Mouse (Mus musculus): ENCODE results near the gene Mmp24.

Mmp24 gene

DNA sequence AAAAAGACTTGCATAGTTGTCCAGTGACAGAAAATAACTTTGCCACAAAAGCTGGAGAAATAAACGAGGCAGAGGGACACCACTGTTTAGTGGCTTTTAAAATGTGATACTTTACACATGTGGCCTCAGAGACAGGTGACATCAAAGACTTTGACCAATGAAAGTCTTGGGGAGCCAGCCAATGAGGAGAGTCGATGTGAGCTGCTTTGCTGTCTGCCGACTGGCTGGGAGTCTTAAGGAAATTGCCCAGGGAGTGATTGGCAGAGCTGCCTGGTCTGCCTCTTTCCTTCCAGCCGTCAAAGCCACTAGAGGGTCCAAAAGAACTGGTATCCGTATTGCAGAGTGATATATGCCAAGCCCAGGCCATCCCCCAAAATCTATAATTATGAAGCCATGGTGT lies 39.7 kb downstream of the Mmp24 start:
- in situ Hi-C loops (cut with MboI, MseI) = no loop called here

DNA sequence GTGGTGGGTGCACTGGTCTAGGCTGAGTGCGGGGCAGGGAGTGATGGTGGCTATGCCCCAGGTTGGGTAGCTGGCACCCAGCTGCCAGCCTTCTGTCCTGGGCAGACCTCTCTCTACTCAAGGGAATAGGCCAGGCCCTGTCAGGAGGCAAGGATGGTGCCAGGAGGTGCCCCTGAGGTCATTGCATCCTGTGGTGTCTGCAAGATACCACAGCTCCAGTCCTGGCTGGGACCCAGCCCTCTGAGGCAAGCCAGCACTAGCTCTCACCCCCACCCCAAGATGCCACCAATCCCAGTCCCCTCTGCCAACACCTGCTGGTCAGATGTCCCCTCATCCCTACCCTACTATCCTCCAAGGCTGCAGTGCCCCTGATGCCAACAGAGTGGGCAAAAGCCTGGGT lies 41.0 kb downstream of the Mmp24 start:
- in situ Hi-C loops (cut with MboI, MseI) = no loop called here

DNA sequence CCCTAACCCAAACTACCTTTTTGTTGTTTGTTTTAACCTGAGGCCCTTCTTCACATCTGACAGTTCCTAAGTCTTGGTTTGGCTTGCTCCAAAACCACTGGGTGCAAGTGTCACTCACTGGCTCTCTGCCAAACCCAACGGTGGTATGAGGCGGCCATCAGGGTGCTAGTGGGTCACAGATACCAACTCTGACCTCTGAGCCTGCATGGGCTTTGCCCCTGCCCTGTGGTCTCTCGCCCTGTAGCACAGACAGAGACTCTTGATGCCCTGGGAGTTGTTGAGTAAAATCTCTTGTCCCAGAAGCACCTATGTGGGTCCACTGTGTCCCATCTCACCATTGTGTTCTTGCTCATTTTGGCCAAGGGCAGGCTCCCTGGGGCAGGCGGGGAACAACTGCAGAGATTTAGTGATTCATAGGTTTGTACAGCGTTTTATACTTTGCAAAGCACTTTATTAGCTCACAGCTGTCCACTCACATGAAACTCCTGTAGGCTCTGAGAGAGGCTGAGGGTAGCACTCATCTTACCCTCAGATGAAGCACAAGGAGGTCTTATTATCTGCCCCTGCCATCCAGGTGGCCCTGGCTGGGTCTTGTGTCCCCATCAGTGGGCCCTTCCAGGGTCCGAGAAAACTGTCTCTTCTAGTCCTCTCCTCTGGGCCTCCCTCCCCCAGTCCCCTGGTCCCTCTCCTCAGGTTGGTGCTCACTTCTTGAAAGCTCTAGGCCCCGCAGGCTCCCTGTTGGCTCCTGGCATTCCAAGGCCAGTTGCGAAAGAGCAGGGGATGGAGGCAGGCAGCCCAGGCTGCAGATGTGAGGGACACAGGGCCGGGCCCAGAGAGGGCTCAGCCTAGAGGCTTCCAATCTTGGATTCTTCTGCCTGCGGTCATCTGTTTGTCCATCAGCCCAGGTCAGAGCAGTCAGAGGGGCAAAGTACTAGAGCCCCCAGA lies 42.4 kb downstream of the Mmp24 start:
- in situ Hi-C loops (cut with MboI, MseI) = no loop called here

DNA sequence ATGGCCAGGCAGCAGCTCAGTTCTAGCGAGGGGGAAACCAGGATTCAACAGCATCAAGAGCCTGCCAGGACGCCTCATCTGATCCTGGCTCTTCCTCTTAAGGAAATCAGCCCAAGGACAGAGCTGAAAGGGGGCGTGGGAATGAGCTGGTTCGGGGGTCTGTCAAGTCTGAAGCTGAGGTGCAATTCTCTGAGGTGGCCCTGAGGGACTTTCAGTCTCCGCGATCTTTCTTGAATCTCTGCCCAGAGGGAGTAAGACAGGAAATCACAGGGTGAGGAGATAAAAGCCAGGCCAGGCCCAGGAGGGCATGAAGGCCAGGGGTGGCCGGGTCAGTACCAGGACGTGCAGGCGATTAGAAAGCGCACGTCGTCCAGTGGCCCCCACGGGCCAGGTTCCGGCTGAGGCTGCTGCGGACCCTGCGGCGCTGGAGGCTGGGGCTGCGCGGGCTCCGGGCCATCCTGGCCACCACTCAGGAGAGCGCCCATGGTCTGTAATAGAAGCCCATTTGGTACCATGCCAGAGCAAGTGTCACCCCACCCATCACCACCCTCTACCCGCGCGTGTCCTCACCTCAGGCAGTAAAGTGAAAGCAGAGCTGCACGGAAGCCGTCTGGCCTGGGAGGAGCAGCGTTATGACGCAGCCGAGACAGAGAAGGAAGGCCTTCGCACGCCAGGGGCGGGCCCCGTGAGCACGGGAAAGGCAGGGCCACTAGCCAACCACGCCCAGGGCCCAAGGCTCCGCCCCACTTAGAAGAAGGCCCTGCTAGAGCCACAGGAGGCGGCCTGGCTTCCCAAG lies 43.7 kb downstream of the Mmp24 start:
- in situ Hi-C loops (cut with MboI, MseI) = no loop called here

DNA sequence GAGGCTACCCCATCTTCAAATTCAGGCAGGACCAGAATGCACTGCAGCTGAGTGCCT lies 44.1 kb downstream of the Mmp24 start, which contains the start of gene BC029722:
BC029722 (minus strand) TSS at position 35 of the 57 bp plus-strand sequence.
- in situ Hi-C loops (cut with MboI, MseI) = no loop called here

DNA sequence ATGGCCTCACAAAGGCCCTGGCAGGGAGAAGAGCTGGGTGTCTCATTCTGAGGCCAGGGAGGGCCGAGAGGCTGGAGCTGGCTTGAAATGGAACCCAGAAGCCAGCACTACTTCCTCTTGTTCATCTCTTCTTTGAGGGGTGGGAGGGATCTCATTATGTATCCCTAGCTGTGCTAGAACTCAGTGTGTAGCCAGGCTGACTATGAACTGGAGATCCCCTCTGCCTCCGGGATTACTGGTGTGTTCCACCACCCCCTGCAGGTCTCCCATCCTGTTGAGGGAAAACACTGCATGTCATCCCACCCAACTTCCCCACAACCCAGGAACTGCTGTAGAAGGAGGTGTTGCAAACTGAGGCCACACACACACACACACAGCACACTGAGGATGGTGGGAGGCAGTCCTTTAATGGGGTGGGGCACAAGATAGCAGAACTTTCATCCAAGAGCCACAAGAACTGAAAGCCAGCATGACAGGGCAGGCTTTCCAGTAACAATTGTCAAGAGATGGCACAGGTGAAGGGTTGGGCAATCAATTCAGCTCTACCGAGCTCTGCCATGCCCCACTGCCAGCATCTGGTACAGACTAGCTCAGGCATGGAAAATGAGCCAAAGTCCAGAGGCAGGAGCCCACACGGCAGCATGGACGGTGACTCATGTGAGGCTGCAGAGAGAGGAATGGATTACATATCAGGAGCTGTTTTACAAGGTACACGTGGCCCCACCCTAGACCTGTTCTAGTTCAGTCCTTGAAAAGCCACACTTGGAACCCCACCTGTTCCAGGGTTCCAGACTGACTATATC lies 44.5 kb downstream of the Mmp24 start:
- in situ Hi-C loops (cut with MboI, MseI) = no loop called here

DNA sequence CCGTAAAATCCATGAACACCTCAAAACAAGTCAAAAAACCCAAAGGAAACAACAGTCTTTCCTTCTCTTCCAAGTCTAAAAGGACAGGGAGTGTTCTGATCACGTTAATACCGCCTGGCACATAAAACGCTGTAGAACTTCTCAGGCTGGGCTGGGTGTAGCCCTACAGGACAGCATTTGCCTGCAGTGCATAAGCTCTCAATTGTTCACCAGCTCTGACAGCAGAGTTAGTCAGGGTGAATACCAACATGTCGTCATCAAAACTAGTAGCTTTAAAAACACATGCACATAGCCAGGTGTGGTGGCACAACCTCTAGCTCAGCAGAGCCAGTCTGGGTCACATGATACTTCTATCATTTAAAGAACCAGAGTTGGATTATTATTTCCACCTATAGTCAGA lies 45.6 kb downstream of the Mmp24 start:
- in situ Hi-C loops (cut with MboI, MseI) = no loop called here

DNA sequence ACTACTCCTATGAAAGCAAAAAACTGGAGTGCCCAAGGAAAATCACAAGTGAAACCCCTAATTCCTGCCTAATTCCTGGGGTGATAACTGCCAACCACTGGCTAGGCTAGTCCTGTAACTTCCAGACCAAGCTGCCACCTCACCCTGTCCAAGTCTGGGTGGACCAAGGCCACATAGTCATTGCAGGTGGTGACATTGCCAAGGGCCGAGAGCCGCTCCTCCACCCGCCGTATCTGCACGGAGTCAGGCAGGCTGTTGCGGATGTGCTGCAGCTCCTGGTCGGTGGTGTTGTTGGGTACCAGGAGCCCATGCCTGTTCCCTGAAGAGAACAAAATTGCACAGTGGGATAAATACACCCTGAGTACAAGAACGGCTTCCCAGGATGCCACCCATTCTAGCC lies 48.6 kb downstream of the Mmp24 start:
- in situ Hi-C loops (cut with MboI, MseI) = no loop called here

DNA sequence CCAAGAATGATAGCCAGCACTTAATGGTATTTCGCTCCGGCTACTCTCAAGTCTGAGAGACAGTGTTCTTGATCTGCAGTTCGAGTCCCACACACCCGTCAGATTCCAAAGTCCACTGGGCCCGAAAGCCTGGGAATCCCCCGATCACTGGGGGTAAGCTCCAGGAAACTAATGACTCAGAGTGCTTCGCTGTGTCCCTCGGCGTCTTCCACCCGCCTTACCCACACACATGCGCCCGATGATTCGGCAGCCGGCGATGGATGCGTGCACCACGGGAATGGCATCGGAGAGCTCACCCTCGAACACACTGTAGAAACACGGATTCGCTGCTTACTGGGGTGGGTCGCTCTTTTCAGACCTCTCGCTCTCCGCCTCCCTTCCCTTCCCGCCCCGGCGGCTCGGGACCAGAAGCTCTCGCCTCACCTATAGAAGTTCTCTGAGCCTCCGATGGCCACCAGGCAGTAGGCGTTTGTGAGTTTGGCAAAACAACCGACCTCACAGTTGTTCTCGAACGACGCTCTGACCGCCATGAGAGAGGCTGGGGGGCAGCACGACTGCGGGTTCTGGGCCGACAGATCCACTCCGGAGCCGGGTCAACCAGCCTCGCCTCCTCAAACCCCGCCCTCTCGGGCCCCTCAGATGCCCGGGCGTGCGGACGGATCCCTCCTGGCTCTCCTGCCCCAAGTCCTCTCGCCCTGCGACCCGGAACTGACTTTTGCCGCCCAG lies 50.9 kb downstream of the Mmp24 start:
- in situ Hi-C loops (cut with MboI, MseI) = no loop called here

DNA sequence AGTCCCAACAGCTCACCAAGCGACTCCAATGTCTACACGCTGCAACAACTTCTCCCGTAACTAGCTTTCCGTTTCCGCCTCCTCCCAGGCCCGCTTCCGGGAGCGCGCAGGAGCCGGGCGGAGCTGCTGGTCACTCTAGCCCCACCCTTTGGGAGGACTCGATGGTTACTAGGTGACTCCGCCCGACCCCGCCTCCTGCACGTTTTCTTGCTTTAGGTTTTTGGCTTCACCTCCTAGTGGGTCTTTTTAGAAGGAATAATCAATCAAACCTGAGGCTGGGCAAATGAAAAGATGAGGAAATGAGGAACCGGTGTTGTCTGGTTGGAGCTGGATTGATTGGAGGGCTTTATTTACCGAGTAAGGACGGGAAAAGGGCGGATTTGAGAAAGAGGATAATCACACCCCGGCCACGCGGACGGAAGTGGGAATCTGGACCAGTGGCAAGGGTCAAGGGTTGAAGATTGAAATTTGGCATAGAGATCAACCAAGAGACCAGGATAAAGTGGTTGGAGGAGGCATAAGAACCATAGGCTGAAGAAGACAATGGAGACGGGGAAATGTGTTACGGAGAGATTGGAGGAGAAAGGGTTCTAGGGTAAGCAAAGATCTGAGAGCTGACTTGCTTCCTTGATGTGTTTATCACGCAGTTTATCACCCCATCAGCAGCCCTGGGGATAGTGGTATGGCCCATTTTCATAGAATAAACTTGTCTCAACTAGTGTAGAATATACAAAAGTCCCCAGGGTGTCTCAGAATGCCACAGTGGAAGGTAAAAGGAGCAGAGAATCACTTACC lies 51.7 kb downstream of the Mmp24 start, which contains the start of gene Eif6:
Eif6 (minus strand) TSS at position 296 of the 795 bp plus-strand sequence.
- in situ Hi-C loops (cut with MboI, MseI) = no loop called here

DNA sequence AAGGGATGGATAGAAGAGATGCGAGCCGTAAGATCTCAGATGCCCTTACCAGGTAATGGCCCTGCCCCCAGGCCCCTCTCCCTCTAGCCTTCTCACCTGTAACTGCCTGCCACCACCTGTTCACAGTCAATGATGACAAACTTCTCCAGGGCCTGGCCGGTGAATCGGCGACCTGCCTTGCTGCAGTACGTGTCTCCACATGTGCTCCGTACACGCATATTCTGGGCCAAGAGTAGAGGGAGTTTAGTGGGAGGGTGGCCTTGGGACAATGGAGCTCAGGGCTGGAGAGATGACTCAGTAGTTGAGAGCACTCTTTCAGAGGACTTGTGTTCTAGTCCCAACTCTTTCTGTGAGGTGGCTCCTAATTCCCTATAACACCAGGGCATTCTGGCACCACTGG lies 55.7 kb downstream of the Mmp24 start:
- in situ Hi-C loops (cut with MboI, MseI) = loop anchor here (5.0 kb wide), 1 partner anchor 111 kb away; the partner anchor contains the start of gene Gm15557

DNA sequence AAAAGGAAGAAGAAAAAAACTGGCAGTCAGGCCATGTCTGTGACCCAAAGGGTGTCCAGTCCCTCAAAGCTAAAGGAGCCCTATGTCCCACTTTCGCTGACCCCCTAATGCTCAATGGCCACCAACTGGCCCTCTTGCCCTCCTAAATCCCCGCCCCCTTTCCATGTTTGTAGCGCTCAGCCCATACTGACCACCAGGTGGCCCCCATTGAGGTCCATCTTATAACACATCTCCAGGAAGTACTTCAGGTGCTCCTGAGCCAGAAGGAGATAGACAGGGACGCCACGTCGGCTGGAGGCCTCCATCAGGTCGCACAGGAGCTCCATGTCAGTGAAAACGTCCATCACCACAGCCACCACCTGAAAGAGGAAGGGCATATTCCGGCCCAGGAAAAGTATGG lies 56.2 kb downstream of the Mmp24 start:
- in situ Hi-C loops (cut with MboI, MseI) = loop anchor here (5.0 kb wide), 1 partner anchor 111 kb away; the partner anchor contains the start of gene Gm15557

DNA sequence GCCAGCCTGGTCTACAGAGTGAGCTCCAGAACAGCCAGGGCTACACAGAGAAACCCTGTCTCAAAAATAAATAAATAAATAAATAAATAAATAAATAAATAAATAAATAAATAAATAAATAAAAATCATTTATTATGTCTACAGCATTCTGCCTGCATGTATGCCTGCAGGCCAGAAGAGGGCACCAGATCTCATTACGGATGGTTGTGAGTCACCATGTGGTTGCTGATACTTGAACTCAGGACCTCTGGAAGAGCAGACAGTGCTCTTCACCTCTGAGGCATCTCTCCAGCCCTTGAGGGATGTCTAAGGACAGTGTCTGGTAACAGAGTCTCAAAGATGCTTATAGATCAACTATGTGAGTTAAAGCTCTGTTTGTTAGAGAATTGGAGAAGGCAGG lies 56.9 kb downstream of the Mmp24 start:
- in situ Hi-C loops (cut with MboI, MseI) = loop anchor here (5.0 kb wide), 1 partner anchor 110 kb away; the partner anchor contains the start of gene Gm15557

DNA sequence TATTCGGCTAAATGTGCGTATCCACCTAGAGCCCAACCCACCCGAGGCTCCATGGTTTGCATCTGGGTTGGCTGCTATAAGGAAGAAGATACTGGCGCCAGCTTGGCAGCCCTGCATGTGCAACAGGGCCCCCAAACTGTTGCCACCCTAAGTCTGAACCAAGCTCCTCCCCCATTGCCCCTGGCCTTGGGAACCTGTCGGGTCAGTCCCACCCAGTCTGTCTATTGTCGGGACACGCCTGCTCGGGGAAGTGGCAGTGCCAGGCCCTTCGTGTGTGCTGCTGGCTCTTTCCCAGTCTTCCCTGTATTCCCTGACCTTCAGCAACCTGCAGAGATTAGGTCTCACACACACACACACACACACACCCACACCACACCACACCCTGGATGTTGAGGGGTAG lies 59.6 kb downstream of the Mmp24 start, which contains the start of gene Fam83c:
Fam83c (minus strand) TSS at position 123 of the 400 bp plus-strand sequence.
- in situ Hi-C loops (cut with MboI, MseI) = loop anchor here (5.0 kb wide), 1 partner anchor 108 kb away; the partner anchor contains the start of gene Gm15557

DNA sequence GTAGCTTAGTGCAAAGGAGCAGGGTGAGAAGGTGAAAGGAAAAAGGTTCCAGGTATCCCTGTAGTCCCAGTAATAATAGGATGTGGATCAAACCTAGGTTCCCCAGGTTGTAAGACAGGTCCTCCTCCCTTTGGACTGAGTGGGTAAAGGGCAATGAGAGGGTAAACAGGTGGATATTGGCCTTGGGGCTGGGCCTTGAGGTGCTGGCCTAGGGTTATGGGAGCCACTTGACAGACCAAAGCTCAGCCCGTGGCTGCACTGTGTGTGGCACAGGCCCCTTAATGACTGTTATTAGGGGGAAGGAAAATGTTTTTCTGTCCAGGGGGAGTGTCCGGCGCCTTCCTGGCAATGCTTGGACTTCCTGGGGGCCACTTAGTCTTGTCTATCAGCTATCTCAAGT lies 62.8 kb downstream of the Mmp24 start:
- in situ Hi-C loops (cut with MboI, MseI) = no loop called here

DNA sequence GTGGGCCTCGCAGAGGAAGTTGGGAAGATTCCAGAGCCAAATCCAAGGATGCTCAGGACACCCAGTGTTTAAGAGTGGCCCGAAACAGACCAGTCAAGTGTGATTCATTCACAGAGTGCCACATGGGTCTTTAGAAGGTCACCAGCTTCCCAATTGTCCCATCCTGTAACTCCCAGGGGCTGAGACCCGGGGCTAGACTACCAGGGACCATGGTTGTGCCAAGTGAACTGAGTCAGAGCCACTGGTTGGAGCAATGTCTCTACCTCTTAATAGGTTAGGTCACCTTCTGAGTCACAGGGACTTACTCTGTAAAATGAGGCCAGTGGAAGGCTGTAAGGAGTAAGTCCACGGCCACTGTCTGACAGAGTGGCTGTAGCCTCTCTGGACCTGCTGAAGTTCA lies 63.8 kb downstream of the Mmp24 start:
- in situ Hi-C loops (cut with MboI, MseI) = no loop called here

DNA sequence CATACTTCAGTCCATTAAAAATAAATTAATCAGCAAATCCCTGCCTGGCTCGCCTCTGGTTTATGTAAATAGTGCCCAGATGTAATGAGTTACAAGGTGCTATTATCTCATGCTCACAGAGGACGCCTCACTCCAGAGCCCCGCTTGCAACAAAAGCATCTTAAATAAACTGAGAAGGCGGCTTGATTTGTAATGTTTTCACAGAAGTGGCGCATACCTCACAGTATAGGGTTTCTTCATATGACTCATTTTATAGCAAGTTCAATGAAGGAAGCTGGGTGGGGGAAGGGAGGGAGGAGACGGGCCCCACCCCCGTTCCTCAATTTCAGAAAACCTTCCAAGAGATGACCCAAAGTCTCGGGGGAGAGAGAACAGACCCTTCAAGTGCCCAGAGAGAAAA lies 71.8 kb downstream of the Mmp24 start:
- in situ Hi-C loops (cut with MboI, MseI) = no loop called here

DNA sequence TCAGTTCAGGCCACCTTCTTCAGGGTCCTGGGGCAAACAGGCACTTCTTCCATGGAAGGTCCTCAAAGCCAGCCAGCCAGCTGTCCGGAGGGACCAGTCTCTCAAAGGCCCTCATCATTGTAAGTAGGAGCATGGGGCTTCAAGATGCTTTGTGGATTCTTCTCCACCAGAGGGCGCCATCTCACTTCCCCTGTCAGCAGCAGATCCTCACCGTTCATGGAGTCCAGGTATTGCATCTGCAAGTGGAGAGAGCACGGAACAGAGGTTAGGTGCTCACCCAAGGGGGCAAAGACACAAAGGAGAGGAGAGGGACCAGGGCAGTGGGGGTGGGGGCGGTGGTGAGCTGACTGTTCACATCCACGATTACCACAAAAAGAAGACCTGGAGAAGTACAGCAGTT lies 73.1 kb downstream of the Mmp24 start:
- in situ Hi-C loops (cut with MboI, MseI) = no loop called here

DNA sequence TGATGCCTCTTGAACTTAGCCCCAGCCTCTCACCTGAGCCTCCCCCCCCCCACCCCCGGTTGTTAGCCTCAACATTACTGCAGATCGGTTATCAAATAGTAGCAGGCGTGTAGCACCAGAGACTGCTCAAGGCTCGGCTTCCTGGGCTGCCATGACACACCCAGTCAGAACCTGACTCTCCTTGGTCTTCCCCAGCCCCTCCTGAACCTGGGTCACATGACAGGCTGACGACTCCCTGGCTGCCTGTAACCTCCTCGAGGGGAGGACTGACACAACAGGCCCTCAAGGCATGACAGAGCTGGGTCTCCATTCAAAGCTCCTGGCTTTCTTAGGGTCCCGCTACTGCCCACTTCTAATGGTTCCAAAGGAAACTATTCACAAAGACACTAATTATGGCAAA lies 74.3 kb downstream of the Mmp24 start:
- in situ Hi-C loops (cut with MboI, MseI) = no loop called here

DNA sequence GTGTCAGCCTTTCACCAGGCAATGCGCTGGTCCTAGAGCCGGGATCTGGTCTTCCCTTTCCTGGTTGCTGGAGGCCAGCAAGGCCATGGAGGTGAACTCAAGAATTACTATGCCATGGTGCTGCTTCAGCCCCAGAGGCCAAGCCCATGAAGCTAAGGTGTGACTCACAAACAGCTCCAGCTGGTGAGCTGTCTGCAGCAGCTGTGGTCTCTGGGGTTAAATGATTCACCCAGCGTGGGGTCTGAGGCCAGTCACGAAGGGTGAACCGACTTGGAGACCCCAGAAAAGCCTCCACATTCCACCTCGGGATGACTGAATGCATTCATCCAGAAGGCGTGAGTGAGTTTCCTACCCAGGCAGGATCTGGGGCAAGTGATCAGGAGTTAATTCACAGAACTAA lies 75.0 kb downstream of the Mmp24 start:
- in situ Hi-C loops (cut with MboI, MseI) = no loop called here

DNA sequence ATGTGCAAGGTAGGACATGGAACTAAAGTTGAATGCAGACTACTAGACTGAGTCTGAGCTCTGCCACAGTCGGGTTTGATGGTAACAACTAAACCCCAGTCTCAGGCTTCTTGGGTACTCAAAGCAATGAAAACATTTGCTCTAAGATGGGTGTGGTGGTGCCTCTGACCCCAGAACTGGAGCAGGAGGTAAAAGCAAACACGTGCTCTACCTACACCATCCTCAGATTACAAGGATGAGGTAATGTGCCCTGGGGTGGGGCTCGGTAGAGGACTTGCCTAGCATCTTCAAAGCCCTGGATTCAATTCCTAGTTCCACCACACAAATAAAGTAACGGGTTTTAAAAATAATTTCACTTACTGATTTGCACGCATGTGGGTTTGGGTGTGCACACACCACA lies 77.4 kb downstream of the Mmp24 start:
- in situ Hi-C loops (cut with MboI, MseI) = no loop called here
